Mouse (Mus musculus) hindbrain, embryonic 12.5 days (tissue): Measurements from ENCODE around the gene Rxylt1. TPM values are rescaled to one million over a fixed set of nuclear protein-coding genes. Genes with fewer than 3 reads are reported as not detected.

Experiments
- ATAC-seq: fragments of 200-750 bp; cut with Nextera tagmentation; 2 replicates; pipeline ENCODE4 v1.8.0; 2017; ENCODE audit warnings: moderate TSS enrichment; ENCODE audit not compliant: low FRiP score
- H3K27ac ChIP-seq: fragments of 300-500 bp; sonication (generic); 2 replicates; pipeline ENCODE4 v1.5.1; 2016; ENCODE audit warnings: mild to moderate bottlenecking
- H3K27me3 ChIP-seq: fragments of 300-500 bp; sonication (generic); 2 replicates; pipeline ENCODE4 v1.6.1; 2016; ENCODE audit warnings: mild to moderate bottlenecking
- H3K36me3 ChIP-seq: fragments of 300-500 bp; sonication (generic); 2 replicates; pipeline ENCODE4 v1.6.1; 2016; ENCODE audit warnings: mild to moderate bottlenecking
- H3K4me1 ChIP-seq: fragments of 300-500 bp; sonication (generic); 2 replicates; pipeline ENCODE4 v1.6.1; 2016
- H3K4me2 ChIP-seq: fragments of 300-500 bp; sonication (generic); replicated peaks from 2 replicates; pipeline ENCODE4 v1.6.1; 2016; ENCODE audit warnings: mild to moderate bottlenecking
- H3K4me3 ChIP-seq: fragments of 300-500 bp; sonication (generic); 2 replicates; pipeline ENCODE4 v1.5.1; 2016; ENCODE audit warnings: mild to moderate bottlenecking
- H3K9ac ChIP-seq: fragments of 300-500 bp; sonication (generic); 2 replicates; pipeline ENCODE4 v1.6.1; 2016; ENCODE audit warnings: mild to moderate bottlenecking, moderate library complexity
- H3K9me3 ChIP-seq: fragments of 300-500 bp; sonication (generic); replicated peaks from 2 replicates; pipeline ENCODE4 v1.6.1; 2016; ENCODE audit warnings: mild to moderate bottlenecking
- WGBS: fragments of 180-500 bp; shearing (Covaris S2); methylation state at CpG from one replicate; pipeline ENCODE4 v1.1.7; 2016; 5-methylcytosine and 5-hydroxymethylcytosine counted together
- polyA plus RNA-seq: library from polyadenylated mRNA; unstranded; fragments of >200 nt; fragmentation: Nextera tagmentation; extraction: Ambion mirVana; gene quantifications from 2 replicates; pipeline ENCODE4 v1.2.1, GENCODE M21; 2016

Gene Rxylt1
- 39.9 and 45.3 TPM in 2 replicates for polyA plus RNA-seq

DNA sequence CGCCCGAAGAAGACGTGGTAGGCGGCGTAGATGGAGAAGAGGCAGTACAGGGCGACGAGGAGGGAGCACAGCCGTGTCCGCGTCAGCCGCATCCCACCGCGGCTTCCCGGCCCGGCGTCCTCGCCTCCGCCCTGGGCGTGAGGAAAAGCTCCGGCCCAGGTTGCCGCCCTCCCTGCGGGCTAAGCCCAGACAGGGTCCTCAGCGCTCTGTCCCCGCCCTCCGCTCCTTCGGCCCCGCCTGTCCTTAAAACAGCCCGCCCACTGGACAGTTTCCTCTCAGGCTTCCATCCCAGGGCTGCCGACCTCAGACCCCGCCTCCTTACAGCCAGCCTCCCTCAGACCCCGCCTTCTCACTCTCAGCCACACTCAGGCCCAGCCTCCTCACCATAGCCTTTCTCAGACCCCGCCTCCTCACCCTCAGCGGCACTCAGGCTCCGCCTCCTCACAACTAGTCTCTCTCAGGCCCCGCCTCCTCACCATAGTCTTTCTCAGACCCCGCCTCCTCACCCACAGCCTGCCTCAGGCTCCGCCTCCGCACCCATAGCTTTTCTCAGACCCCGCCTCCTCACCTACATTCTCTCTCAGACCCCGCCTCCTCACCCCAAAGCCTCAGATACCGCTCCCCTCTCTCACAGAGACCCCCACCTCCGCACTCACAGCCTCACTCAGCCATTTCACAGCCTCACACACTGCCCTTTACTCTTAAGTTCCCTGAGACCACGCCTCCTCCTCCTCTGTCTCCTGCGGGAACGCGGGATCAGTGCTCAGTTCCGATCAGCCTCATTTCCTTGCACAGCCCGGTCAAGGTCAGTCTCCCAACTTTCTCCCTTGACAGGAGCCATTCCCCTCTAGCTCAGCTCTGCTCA lies at the start of gene Rxylt1:
Gene Rxylt1, minus strand, starts transcription at position 392 of the 865 bp plus-strand sequence.
- no peaks in the 10 kb centered on the region for H3K9me3 ChIP-seq
- peak within 1 kb of the TSS; percentile 85 for H3K9ac ChIP-seq
- peak within 1 kb of the TSS; percentile 68 for H3K4me2 ChIP-seq
- peak within 1 kb of the TSS; percentile 82 for H3K4me3 ChIP-seq
- ATAC-seq = peak; percentile 98
- H3K27me3 ChIP-seq = no peaks in the 10 kb centered on the region
- peaks cover 8% of the 10 kb centered on the region for H3K4me1 ChIP-seq
- H3K36me3 ChIP-seq = no peaks in the 10 kb centered on the region
- WGBS = 1% methylated on average over 40 of the region's 48 CpGs
- H3K27ac ChIP-seq = peak within 1 kb of the TSS; percentile 88

DNA sequence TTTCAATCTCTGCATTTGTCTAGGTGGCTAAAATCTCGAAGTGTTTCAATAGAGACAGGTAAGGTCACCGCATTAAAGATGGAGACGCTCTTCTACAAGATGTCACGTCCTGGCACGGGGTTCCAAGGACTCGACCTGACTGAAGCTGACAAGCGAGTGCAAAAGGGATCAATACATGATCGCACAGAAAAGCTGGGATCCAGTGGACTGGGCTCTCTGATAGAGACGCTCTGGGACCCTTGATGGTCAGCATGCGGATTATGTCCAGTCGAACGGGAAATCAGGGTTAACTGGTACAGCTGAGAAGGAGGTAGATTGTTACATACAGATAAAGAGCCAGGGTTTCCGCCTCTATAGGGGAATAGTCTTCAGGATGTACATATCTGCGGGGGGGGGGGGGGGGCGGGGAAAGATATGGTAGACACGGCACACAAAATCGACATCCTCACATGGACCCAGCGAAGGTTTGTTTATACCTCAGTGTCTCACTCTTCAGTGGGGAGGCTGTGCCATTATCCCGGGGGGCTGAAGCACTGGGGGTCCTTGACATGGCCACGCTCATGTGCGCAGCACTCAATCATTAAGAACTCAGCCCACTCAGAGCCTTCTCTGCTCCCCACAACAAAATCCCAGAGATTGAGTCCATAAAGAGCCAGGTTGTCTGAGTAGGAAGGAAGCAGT lies 24.3 kb upstream of the Rxylt1 start:
- 78% methylated on average over 20 of the region's 21 CpGs for WGBS
- Histone ChIP-seq H3K36me3 (no peaks in the 10 kb centered on the region), H3K9me3 (no peaks in the 10 kb centered on the region), H3K27me3 (no peaks in the 10 kb centered on the region), H3K4me2 (peak overlapping the region; percentile 38), H3K9ac (no peak overlapping the region), H3K4me3 (peak overlapping the region; percentile 8; the same call in 1 of the 2 replicates), H3K4me1 (no peaks in the 10 kb centered on the region; the same call in 1 of the 2 replicates), H3K27ac (no peak overlapping the region)
- no peak for ATAC-seq

DNA sequence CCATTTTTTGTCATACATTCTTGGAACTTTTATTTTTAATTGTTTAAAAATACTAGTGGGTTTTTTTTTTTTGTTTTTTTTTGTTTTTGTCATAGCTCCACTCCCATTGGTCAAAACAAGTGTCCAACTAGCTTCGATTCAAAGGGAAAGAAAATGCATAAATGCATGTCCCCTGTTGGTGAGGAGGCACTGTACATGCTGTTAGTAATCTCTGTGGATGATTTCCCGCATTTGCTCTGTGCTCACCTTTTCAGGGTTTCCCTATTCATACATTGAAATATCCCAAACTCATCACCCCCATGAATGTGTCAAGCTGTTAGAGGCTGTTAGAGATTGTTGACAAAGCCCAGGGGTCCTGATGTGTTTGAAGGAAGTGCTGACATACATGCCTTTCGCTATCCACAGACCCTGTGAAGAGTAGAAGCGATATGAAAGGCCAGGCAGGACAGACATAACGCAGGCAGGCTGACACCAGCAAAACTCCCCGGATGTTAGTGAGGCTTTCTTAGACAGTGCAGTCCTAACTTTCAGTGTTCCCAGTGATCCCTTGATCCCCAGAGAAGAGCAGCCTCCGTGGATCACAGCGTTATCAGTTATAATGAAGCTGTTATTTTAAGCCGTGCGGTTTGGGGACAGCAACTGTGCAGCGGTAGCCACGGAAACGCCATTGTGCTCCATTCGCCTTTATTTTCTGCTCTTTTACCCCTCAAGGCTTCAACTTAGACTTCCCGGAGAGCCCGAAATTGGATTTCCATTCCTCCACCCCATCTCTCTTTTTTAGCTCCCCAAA lies 23.5 kb upstream of the Rxylt1 start:
- WGBS = 44% methylated on average over 16 of the region's 16 CpGs
- H3K9me3 ChIP-seq = no peaks in the 10 kb centered on the region

GRCm38 (mm10) chr10:122119451-122119850 lies 22.3 kb upstream of the Rxylt1 start:
- ATAC-seq = no peak
- no peak overlapping the region for H3K27ac ChIP-seq
- 77% methylated on average over 6 of the region's 6 CpGs for WGBS

More for the DNA sequence above, 23.5 kb upstream of the Rxylt1 start:
- Histone ChIP-seq H3K4me1 (no peaks in the 10 kb centered on the region; the same call in 1 of the 2 replicates), H3K9ac (no peak overlapping the region), H3K36me3 (no peaks in the 10 kb centered on the region), H3K4me2 (peak overlapping the region; percentile 38), H3K4me3 (peak overlapping the region; percentile 8; the same call in 1 of the 2 replicates), H3K27ac (no peak overlapping the region), H3K27me3 (no peaks in the 10 kb centered on the region)
- peak; percentile 50; the same call in 1 of the 2 replicates for ATAC-seq

GRCm38 (mm10) chr10:122116636-122117035 lies 19.5 kb upstream of the Rxylt1 start:
- H3K4me3 ChIP-seq = no peak overlapping the region
- no peak overlapping the region for H3K4me2 ChIP-seq
- no peaks in the 10 kb centered on the region; the same call in 1 of the 2 replicates for H3K4me1 ChIP-seq
- 89% methylated on average over 11 of the region's 11 CpGs for WGBS
- H3K27ac ChIP-seq = no peak overlapping the region
- no peak overlapping the region for H3K9ac ChIP-seq
- no peaks in the 10 kb centered on the region for H3K36me3 ChIP-seq
- no peaks in the 10 kb centered on the region for H3K27me3 ChIP-seq
- H3K9me3 ChIP-seq = no peaks in the 10 kb centered on the region
- ATAC-seq = no peak

More at GRCm38 (mm10) chr10:122119451-122119850, 22.3 kb upstream of the Rxylt1 start:
- H3K9me3 ChIP-seq = no peaks in the 10 kb centered on the region
- H3K9ac ChIP-seq = no peak overlapping the region
- H3K4me1 ChIP-seq = no peaks in the 10 kb centered on the region; the same call in 1 of the 2 replicates
- no peak overlapping the region for H3K4me2 ChIP-seq
- H3K4me3 ChIP-seq = no peak overlapping the region
- no peaks in the 10 kb centered on the region for H3K27me3 ChIP-seq
- no peaks in the 10 kb centered on the region for H3K36me3 ChIP-seq

DNA sequence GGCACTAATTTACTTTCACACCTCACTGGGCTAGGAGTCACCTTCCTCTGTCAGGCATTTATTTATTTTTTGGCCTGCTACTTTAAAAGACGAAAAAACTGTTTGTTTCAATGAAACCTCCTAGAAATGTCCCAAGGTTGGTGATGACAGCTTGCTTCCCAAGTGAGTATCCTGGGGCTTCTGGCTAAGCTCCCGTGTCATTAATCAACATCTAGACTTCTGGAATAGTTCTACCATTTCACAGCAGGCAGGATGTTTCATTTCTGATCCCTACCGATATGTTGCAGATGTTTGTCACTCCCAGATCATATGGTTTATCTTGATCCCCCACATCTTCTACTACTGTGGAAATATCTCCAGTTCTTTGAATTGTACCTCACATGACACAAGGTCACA lies 9.5 kb upstream of the Rxylt1 start:
- 71% methylated on average over 3 of the region's 3 CpGs for WGBS
- H3K27ac ChIP-seq = no peak overlapping the region
- no peak for ATAC-seq

GRCm38 (mm10) chr10:122105889-122106632 lies 8.9 kb upstream of the Rxylt1 start:
- ATAC-seq = 0 out of 2 replicates have a peak, but pooled peaks have one; percentile 13
- no peak overlapping the region for H3K4me3 ChIP-seq
- H3K36me3 ChIP-seq = no peaks in the 10 kb centered on the region
- no peak overlapping the region for H3K27ac ChIP-seq
- WGBS = 59% methylated on average over 10 of the region's 10 CpGs
- 0 out of 2 replicates have a peak, but pooled peaks cover 4% of the 10 kb centered on the region for H3K27me3 ChIP-seq
- no peaks in the 10 kb centered on the region for H3K9me3 ChIP-seq
- no peaks in the 10 kb centered on the region for H3K4me1 ChIP-seq
- H3K4me2 ChIP-seq = no peak overlapping the region
- no peak overlapping the region for H3K9ac ChIP-seq

More for the DNA sequence above, 9.5 kb upstream of the Rxylt1 start:
- Histone ChIP-seq H3K4me3 (no peak overlapping the region), H3K4me2 (no peak overlapping the region), H3K36me3 (no peaks in the 10 kb centered on the region), H3K9me3 (no peaks in the 10 kb centered on the region), H3K4me1 (no peaks in the 10 kb centered on the region), H3K27me3 (0 out of 2 replicates have a peak, but pooled peaks cover 4% of the 10 kb centered on the region), H3K9ac (no peak overlapping the region)

DNA sequence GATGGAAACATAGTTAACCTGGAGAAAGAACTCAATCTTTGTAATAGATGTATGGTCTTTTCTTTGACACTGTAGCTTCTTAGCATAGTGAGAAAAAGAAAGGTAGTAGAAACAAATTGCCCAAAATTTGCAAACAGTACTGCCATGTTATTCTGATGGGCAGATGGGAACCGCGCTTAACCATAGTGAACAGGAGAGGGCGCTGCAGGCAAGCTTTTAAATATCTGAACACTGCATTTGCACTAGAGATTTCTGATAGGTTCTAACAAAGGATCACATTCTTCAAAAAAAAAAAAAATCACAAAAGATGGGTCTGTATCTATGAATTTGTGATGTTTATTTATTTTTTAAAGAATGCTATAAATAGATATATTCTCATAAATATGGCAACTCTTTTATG lies 8.2 kb upstream of the Rxylt1 start:
- Histone ChIP-seq H3K9ac (no peak overlapping the region), H3K27ac (no peak overlapping the region), H3K27me3 (0 out of 2 replicates have a peak, but pooled peaks cover 4% of the 10 kb centered on the region), H3K4me3 (no peak overlapping the region), H3K36me3 (no peaks in the 10 kb centered on the region), H3K9me3 (no peaks in the 10 kb centered on the region), H3K4me2 (no peak overlapping the region), H3K4me1 (no peaks in the 10 kb centered on the region)
- peak; percentile 58; the same call in 1 of the 2 replicates for ATAC-seq
- WGBS = 0% methylated on average over 3 of the region's 3 CpGs

DNA sequence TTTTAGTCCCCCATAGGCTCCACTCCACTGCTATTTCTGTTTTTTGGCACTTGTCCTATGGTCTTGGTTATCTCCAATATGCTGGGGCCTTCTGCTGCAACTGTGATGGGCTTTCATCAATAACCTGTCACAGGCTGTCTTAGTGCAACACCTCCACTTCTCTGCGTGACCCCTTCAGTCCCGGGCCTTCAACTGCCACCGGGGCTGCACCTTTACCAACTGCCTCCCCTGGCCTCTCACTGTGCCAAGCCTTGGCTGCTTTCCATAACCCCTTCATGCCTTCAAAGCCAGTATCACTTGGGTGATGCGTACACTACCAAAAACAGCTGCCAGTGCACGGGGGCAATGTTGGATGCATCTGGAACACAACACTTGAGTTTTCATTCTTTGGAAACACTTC lies 5.5 kb upstream of the Rxylt1 start:
- 87% methylated on average over 5 of the region's 5 CpGs for WGBS
- H3K9me3 ChIP-seq = no peaks in the 10 kb centered on the region
- ATAC-seq = no peak
- no peaks in the 10 kb centered on the region for H3K4me1 ChIP-seq
- 0 out of 2 replicates have a peak, but pooled peaks cover 4% of the 10 kb centered on the region for H3K27me3 ChIP-seq
- no peaks in the 10 kb centered on the region for H3K36me3 ChIP-seq
- no peak overlapping the region for H3K4me3 ChIP-seq
- no peak overlapping the region for H3K27ac ChIP-seq
- no peak overlapping the region for H3K9ac ChIP-seq
- no peak overlapping the region for H3K4me2 ChIP-seq

GRCm38 (mm10) chr10:122096462-122096979 lies 650 bp downstream of the Rxylt1 start:
- ATAC-seq = peak; percentile 84
- Histone ChIP-seq H3K36me3 (no peaks in the 10 kb centered on the region), H3K9ac (peak overlapping the region; percentile 85), H3K9me3 (no peaks in the 10 kb centered on the region), H3K4me1 (peaks cover 8% of the 10 kb centered on the region), H3K4me3 (peak overlapping the region; percentile 82), H3K4me2 (peak overlapping the region; percentile 68), H3K27ac (peak overlapping the region; percentile 88), H3K27me3 (no peaks in the 10 kb centered on the region)
- WGBS = under 1% methylated on average over 47 of the region's 48 CpGs

- Histone ChIP-seq H3K4me3 (no peak overlapping the region), H3K4me2 (no peak overlapping the region), H3K9me3 (peaks cover 9% of the 10 kb centered on the region), H3K36me3 (peaks cover 35% of the 10 kb centered on the region), H3K4me1 (peaks cover 2% of the 10 kb centered on the region; the same call in 1 of the 2 replicates), H3K27ac (no peak overlapping the region), H3K9ac (no peak overlapping the region), H3K27me3 (no peaks in the 10 kb centered on the region)
- 98% methylated on average over 1 of the region's 1 CpGs for WGBS
- ATAC-seq = no peak
Observed at GRCm38 (mm10) chr10:122090472-122090871, 6.7 kb downstream of the Rxylt1 start.
